Mouse (Mus musculus): Measurements from ENCODE around the gene Twf2.

GRCm38 (mm10) chr9:106263381-106263924, 60.5 kb downstream of the Twf2 start:
- TF ChIP-seq POLR2A (IDR thresholded peaks at IDR 0.05; ENCODE audit: control insufficient read depth, low read depth, low read length), result no peak
- no peak for TF ChIP-seq CTCF (IDR thresholded peaks at IDR 0.05; ENCODE audit: control insufficient read depth, insufficient read depth, insufficient replicate concordance, low read depth, low read length)
